Mouse (Mus musculus) Patski (cell line): ENCODE results near the gene Olfr1199. TPM values are rescaled to one million over a fixed set of nuclear protein-coding genes. Genes with fewer than 3 reads are reported as not detected.

Experiments
- ATAC-seq: fragments of 100-300 bp; one replicate; pipeline ENCODE4 v1.8.0; 2021
- CTCF ChIA-PET: fragments of 350-600 bp; sonication (Branson Sonifier 250); formaldehyde crosslinking; loops from one replicate; lab custom pipeline; 2022; ENCODE audit warnings: inconsistent platforms; lab: Charles Lee
- POLR2A ChIA-PET: fragments of 350-600 bp; sonication (Branson Sonifier 250); formaldehyde crosslinking; loops from one replicate; lab custom pipeline; 2022; ENCODE audit warnings: antibody characterized with exemption, inconsistent platforms; lab: Charles Lee
- DNase-seq: peaks from one replicate; pipeline ENCODE4 v3.0.0-alpha.2; 2011; ENCODE audit warnings: low read depth, low spot score
- H3K27me3 ChIP-seq: fragments of 371-371 bp; one replicate; pipeline ENCODE4 v1.5.1; 2021
- CTCF ChIP-seq: fragments of 100-300 bp; IDR thresholded peaks from one replicate; pipeline ENCODE4 v1.5.1; 2021
- in situ Hi-C: fragments of 300-500 bp; cut with MboI; formaldehyde crosslinking; loops from 3 replicates; pipeline ENCODE4 v1.11.1; 2018; ENCODE audit warnings: low pct_unique_long_range_greater_than_20kb, mixed read lengths
- polyA plus RNA-seq: library from polyadenylated mRNA; unstranded; gene quantifications from one replicate; pipeline ENCODE4 v1.2.3, GENCODE M21; 2021

Gene Olfr1199
- not detected for polyA plus RNA-seq

DNA sequence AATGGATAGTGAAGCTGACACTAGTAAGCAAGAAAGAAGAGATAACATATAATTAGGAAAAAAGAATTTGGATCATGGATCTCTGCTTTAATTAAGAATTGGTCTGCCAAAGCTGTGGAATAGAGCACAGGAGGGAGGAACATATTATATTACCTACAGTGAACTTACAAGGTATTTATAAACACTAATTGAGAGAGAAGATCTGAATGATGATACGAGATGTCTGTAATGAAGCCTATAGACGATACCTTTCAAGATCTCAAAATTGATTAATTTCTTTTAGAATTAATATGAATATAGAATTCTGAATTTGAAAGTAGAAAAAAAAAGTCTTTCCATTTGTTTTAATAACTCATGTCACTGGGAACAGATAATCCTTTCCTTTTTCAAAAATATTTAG is at the start of gene Olfr1199:
Olfr1199 (minus strand) TSS at position 101 of the 400 bp plus-strand sequence.
- DNase-seq (no peak), ATAC-seq (no peak)

DNA sequence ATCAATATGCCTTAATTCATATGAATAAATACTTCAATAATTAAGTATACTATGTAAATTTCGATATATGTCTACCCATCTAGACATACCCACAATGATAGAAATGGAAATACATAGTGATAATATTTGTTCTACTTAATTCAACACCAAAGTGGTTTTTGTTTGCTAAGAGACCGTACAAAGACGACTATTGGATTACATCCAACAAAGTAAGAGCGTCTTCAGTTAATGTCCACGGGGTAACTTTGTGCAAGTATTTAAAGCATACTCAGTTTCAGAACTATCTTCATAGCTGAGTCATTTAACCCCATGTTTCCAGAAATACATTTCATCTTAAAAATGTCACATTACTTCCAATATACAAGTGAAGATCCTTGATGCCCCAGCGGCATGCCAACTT is 32.5 kb upstream of the Olfr1199 start, which contains the start of gene Olfr1201:
Olfr1201 (plus strand) TSS at position 301 of the 400 bp plus-strand sequence.
- no peaks in the 10 kb centered on the region for H3K27me3 ChIP-seq
- no peak for DNase-seq
- in situ Hi-C loops: loop anchor here (5.0 kb wide), 1 partner anchor 35 kb away; the partner anchor contains the start of gene Olfr1205
- no peak for ATAC-seq
- TF ChIP-seq CTCF: no peak
- ChIA-PET CTCF (no interaction called here), POLR2A (no interaction called here)

More for the DNA sequence above, at the start of gene Olfr1199:
- ChIA-PET POLR2A (no interaction called here), CTCF (no interaction called here)
- TF ChIP-seq CTCF: no peak
- in situ Hi-C loops: no loop called here
- no peaks in the 10 kb centered on the region for H3K27me3 ChIP-seq

DNA sequence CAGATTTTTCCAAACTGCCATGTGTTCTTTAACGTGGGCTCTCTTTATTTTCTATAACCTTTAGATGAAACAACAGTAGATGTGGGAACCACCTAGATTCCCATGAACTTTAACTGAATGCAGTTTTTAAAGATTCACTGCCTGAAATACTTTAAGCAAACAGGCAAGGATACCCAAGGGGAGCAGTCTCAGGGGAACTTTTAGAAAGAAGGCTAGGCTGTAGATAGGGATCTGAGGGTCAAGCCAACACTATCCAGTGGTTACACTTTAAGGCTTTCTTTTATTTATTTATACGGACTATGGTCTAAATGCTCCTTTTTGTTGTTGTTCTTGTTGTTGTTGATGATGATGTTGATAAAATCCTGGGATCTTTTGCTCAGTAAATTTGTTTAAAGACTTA is 10.1 kb upstream of the Olfr1199 start, which contains the start of gene Olfr1200:
Olfr1200 (minus strand) TSS at position 101 of the 400 bp plus-strand sequence.
- ATAC-seq: no peak
- TF ChIP-seq CTCF: no peak
- no peaks in the 10 kb centered on the region for H3K27me3 ChIP-seq
- ChIA-PET CTCF (no interaction called here), POLR2A (no interaction called here)
- in situ Hi-C loops: no loop called here
- DNase-seq: no peak

DNA sequence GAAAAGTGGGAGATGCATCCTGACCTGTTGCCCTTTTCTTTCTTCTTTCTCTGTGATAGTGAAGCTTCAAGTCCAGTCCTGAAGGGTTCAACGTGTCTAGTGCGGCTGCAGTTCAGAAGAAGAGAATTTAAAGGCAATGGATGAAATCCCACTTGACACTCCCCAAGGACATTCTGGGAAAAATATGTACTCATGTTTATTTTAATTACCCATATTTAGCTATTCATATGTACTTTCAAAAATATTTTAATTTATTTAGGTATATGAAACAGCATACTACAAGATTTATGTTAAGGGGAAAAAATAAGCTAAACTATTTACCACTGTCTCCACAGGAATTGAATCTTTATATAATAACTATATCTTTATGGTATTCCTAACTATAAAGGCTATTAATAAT is 9.0 kb downstream of the Olfr1199 start, which contains the start of gene Olfr1198:
Olfr1198 (minus strand) TSS at position 101 of the 400 bp plus-strand sequence.
- H3K27me3 ChIP-seq: no peaks in the 10 kb centered on the region
- in situ Hi-C loops: no loop called here
- no peak for ATAC-seq
- no peak for DNase-seq
- CTCF ChIA-PET: no interaction called here
- POLR2A ChIA-PET: no interaction called here
- TF ChIP-seq CTCF: no peak

- CTCF ChIA-PET: no interaction called here
These were observed 16.9 kb downstream of the Olfr1199 start for GRCm38 (mm10) chr2:88743379-88743778.

GRCm38 (mm10) chr2:88732266-88732665 is 28.0 kb downstream of the Olfr1199 start, which contains the start of gene Olfr1197:
Gene Olfr1197 (minus strand): TSS chr2:88732366.
- ATAC-seq (no peak), DNase-seq (no peak)
- POLR2A ChIA-PET: no interaction called here
- CTCF ChIA-PET: no interaction called here
- in situ Hi-C loops: no loop called here
- TF ChIP-seq CTCF: no peak
- no peaks in the 10 kb centered on the region for H3K27me3 ChIP-seq

More at GRCm38 (mm10) chr2:88743379-88743778, 16.9 kb downstream of the Olfr1199 start:
- H3K27me3 ChIP-seq: no peaks in the 10 kb centered on the region
- ATAC-seq (no peak), DNase-seq (no peak)
- TF ChIP-seq CTCF: no peak
- in situ Hi-C loops: no loop called here
- POLR2A ChIA-PET: no interaction called here

DNA sequence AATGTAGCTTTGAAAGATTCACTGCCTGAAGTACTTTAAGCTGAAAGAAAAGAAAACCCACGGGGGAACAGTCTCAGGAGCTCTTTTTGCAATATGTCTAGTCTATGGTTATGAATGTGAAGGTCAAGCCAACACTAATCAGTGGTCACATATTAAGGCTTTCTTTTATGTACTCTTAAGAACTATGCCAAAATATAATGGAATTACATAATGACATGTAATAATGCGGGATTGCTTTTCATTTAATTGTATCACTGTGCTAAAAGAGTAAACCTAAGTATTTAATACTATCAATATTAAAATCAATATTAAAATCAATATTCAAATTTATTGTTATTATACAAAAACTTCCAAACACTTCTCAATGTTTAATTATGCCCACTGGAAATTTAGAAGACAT is 55.8 kb downstream of the Olfr1199 start, which contains the start of gene Olfr1196:
Olfr1196 (minus strand) TSS at position 101 of the 400 bp plus-strand sequence.
- ChIA-PET POLR2A (no interaction called here), CTCF (no interaction called here)
- ATAC-seq (no peak), DNase-seq (no peak)
- in situ Hi-C loops: no loop called here
- no peaks in the 10 kb centered on the region for H3K27me3 ChIP-seq
- TF ChIP-seq CTCF: no peak

Other genes with a start within 250 kb of the Olfr1199 start
- not detected for gene Olfr1186, start 241.9 kb downstream of the Olfr1199 start, polyA plus RNA-seq
- gene Olfr1188, start 203.5 kb downstream of the Olfr1199 start, polyA plus RNA-seq: not detected
- gene Olfr1189, start 174.0 kb downstream of the Olfr1199 start, polyA plus RNA-seq: not detected
- not detected for gene Olfr1191-ps1, start 119.9 kb downstream of the Olfr1199 start, polyA plus RNA-seq
- not detected for gene Olfr1192-ps1, start 112.0 kb downstream of the Olfr1199 start, polyA plus RNA-seq
- not detected for gene Olfr1193, start 84.8 kb downstream of the Olfr1199 start, polyA plus RNA-seq
- gene Olfr1195, start 71.3 kb downstream of the Olfr1199 start, polyA plus RNA-seq: not detected
- gene Olfr1196, start 55.9 kb downstream of the Olfr1199 start, polyA plus RNA-seq: not detected
- gene Olfr1197, start 28.1 kb downstream of the Olfr1199 start, polyA plus RNA-seq: not detected
- not detected for gene Olfr1198, start 9.1 kb downstream of the Olfr1199 start, polyA plus RNA-seq
- not detected for gene Olfr1200, start 10.0 kb upstream of the Olfr1199 start, polyA plus RNA-seq
- not detected for gene Olfr1201, start 32.6 kb upstream of the Olfr1199 start, polyA plus RNA-seq
- gene Olfr1202, start 54.0 kb upstream of the Olfr1199 start, polyA plus RNA-seq: not detected
- gene Olfr1205, start 69.3 kb upstream of the Olfr1199 start, polyA plus RNA-seq: not detected
- gene Olfr1204, start 88.8 kb upstream of the Olfr1199 start, polyA plus RNA-seq: not detected
- gene Olfr1206, start 102.8 kb upstream of the Olfr1199 start, polyA plus RNA-seq: not detected
- not detected for gene Olfr1208, start 141.8 kb upstream of the Olfr1199 start, polyA plus RNA-seq
- gene Olfr1209, start 154.7 kb upstream of the Olfr1199 start, polyA plus RNA-seq: not detected
- not detected for gene Olfr1211, start 177.6 kb upstream of the Olfr1199 start, polyA plus RNA-seq
- gene Olfr1212, start 193.5 kb upstream of the Olfr1199 start, polyA plus RNA-seq: not detected
- not detected for gene Gm13762, start 219.8 kb upstream of the Olfr1199 start, polyA plus RNA-seq
- gene Olfr1214, start 232.2 kb upstream of the Olfr1199 start, polyA plus RNA-seq: not detected
- gene Olfr1215, start 246.5 kb upstream of the Olfr1199 start, polyA plus RNA-seq: not detected